Mouse (Mus musculus) myocyte (in vitro differentiated cells): Measurements from ENCODE around the gene Dpp6. TPM values are rescaled to one million over a fixed set of nuclear protein-coding genes. Genes with fewer than 3 reads are reported as not detected.

Experiments
- H3K27me3 ChIP-seq: one replicate; pipeline ENCODE4 v1.6.1; 2011; ENCODE audit not compliant: control insufficient read depth, insufficient read depth, insufficient read length
- H3K36me3 ChIP-seq: one replicate; pipeline ENCODE4 v1.6.1; 2011; ENCODE audit not compliant: control insufficient read depth, insufficient read depth
- H3K4me2 ChIP-seq: one replicate; pipeline ENCODE4 v1.6.1; 2011; ENCODE audit warnings: low read depth, control low read depth
- H3K4me3 ChIP-seq: one replicate; pipeline ENCODE4 v1.5.1; 2011; ENCODE audit warnings: mild to moderate bottlenecking, control low read depth, moderate library complexity
- H3K79me2 ChIP-seq: one replicate; pipeline ENCODE4 v1.6.1; 2011; ENCODE audit not compliant: control insufficient read depth, insufficient read depth
- H3ac ChIP-seq: one replicate; pipeline ENCODE4 v1.6.1; 2011; ENCODE audit not compliant: control insufficient read depth, insufficient read length
- CEBPB ChIP-seq: IDR thresholded peaks from 2 replicates; pipeline ENCODE4 v1.6.1; 2011; ENCODE audit warnings: mild to moderate bottlenecking, moderate library complexity; ENCODE audit not compliant: poor library complexity, insufficient read depth, severe bottlenecking
- E2F4 ChIP-seq: IDR thresholded peaks from one replicate; pipeline ENCODE4 v1.6.1; 2011; ENCODE audit warnings: mild to moderate bottlenecking, control low read depth, moderate library complexity; ENCODE audit not compliant: insufficient read depth
- MAX ChIP-seq: IDR thresholded peaks from one replicate; pipeline ENCODE4 v1.6.1; 2011; ENCODE audit warnings: low read depth, mild to moderate bottlenecking, control low read depth
- MYOD1 ChIP-seq, 3 experiments: IDR thresholded peaks; one replicate each; pipeline ENCODE4 v1.6.1; 2011; ENCODE audit warnings: control low read depth in 2 of 3, low read depth in 2 of 3, mild to moderate bottlenecking in 2 of 3, moderate library complexity in 1 of 3; ENCODE audit not compliant: insufficient read length in 2 of 3, control insufficient read depth in 1 of 3
- MYOG ChIP-seq, 3 experiments: IDR thresholded peaks; one replicate each; pipeline ENCODE4 v1.6.1; 2011; ENCODE audit warnings: control low read depth in 2 of 3, low read depth in 2 of 3, mild to moderate bottlenecking in 2 of 3; ENCODE audit not compliant: insufficient read length in 2 of 3, control insufficient read depth in 1 of 3, insufficient read depth in 1 of 3
- POLR2A ChIP-seq: IDR thresholded peaks from one replicate; pipeline ENCODE4 v1.6.1; 2011; ENCODE audit warnings: low read depth, mild to moderate bottlenecking, control low read depth, moderate library complexity; ENCODE audit not compliant: insufficient read length
- POLR2AphosphoS2 ChIP-seq: IDR thresholded peaks from one replicate; pipeline ENCODE4 v1.6.1; 2011; ENCODE audit warnings: low read depth, control low read depth; ENCODE audit not compliant: insufficient read length
- REST ChIP-seq: IDR thresholded peaks from one replicate; pipeline ENCODE4 v1.6.1; 2011; ENCODE audit warnings: mild to moderate bottlenecking, control low read depth, moderate library complexity; ENCODE audit not compliant: insufficient read depth, insufficient read length
- SRF ChIP-seq: IDR thresholded peaks from one replicate; pipeline ENCODE4 v1.6.1; 2011; ENCODE audit warnings: low read depth; ENCODE audit not compliant: control insufficient read depth, insufficient read length
- TCF12 ChIP-seq: IDR thresholded peaks from one replicate; pipeline ENCODE4 v1.6.1; 2011; ENCODE audit warnings: mild to moderate bottlenecking, control low read depth; ENCODE audit not compliant: poor library complexity, insufficient read depth, severe bottlenecking
- TCF3 ChIP-seq: IDR thresholded peaks from one replicate; pipeline ENCODE4 v1.6.1; 2011; ENCODE audit warnings: low read depth, control low read depth; ENCODE audit not compliant: insufficient read length
- USF1 ChIP-seq: IDR thresholded peaks from one replicate; pipeline ENCODE4 v1.6.1; 2011; ENCODE audit warnings: low read depth, mild to moderate bottlenecking, control low read depth, moderate library complexity
- polyA plus RNA-seq: library from polyadenylated mRNA; unstranded; fragments of >200 nt; fragmentation: generic; extraction: Trizol; gene quantifications from one replicate; pipeline ENCODE4 v1.2.1, GENCODE M21; 2012; ENCODE audit warnings: missing spikeins

Dpp6 gene
- polyA plus RNA-seq, 1 experiment = 0.06 TPM

- Histone ChIP-seq H3K79me2 (no peaks in the 10 kb centered on the region), H3ac (no peak overlapping the region), H3K4me3 (no peak overlapping the region), H3K27me3 (no peaks in the 10 kb centered on the region), H3K36me3 (no peaks in the 10 kb centered on the region), H3K4me2 (no peak overlapping the region)
- TF ChIP-seq MYOD1 (IDR thresholded peaks at IDR 0.05; ENCODE audit: control insufficient read depth in 1 of 3, insufficient read length in 2 of 3, low read depth in 2 of 3) (no peak), MAX (no peak), USF1 (no peak), CEBPB (no peak), SRF (no peak), REST (no peak), POLR2AphosphoS2 (no peak), E2F4 (no peak), TCF3 (no peak)
Observed at GRCm38 (mm10) chr5:26910353-26910752, 93.3 kb downstream of the Dpp6 start.

- Histone ChIP-seq H3ac (no peak overlapping the region), H3K79me2 (no peaks in the 10 kb centered on the region), H3K4me2 (no peak overlapping the region), H3K36me3 (no peaks in the 10 kb centered on the region), H3K27me3 (no peaks in the 10 kb centered on the region), H3K4me3 (no peak overlapping the region)
- no peak for TF ChIP-seq MAX
- no peak for TF ChIP-seq TCF12
- TF ChIP-seq POLR2A = no peak
- TF ChIP-seq POLR2AphosphoS2 = no peak
- TF ChIP-seq CEBPB = no peak
- no peak for TF ChIP-seq USF1
- no peak for TF ChIP-seq REST
- TF ChIP-seq SRF = no peak
- TF ChIP-seq E2F4 = no peak
- TF ChIP-seq TCF3 = no peak
- no peak for TF ChIP-seq MYOD1 (IDR thresholded peaks at IDR 0.05; ENCODE audit: control insufficient read depth in 1 of 3, insufficient read length in 2 of 3, low read depth in 2 of 3)
Observed at GRCm38 (mm10) chr5:26911965-26912364, 95.0 kb downstream of the Dpp6 start.

- H3K79me2 ChIP-seq = no peaks in the 10 kb centered on the region
- H3ac ChIP-seq = no peak overlapping the region
- TF ChIP-seq SRF (no peak), CEBPB (no peak)
- no peak overlapping the region for H3K4me2 ChIP-seq
- no peaks in the 10 kb centered on the region for H3K27me3 ChIP-seq
- H3K36me3 ChIP-seq = no peaks in the 10 kb centered on the region
- H3K4me3 ChIP-seq = no peak overlapping the region
Observed at GRCm38 (mm10) chr5:26918763-26919162, 101.8 kb downstream of the Dpp6 start.

GRCm38 (mm10) chr5:26924552-26924951 lies 107.5 kb downstream of the Dpp6 start:
- no peak overlapping the region for H3K4me3 ChIP-seq
- H3ac ChIP-seq = no peak overlapping the region
- no peaks in the 10 kb centered on the region for H3K36me3 ChIP-seq
- no peaks in the 10 kb centered on the region for H3K27me3 ChIP-seq
- TF ChIP-seq SRF (no peak), E2F4 (no peak), POLR2AphosphoS2 (no peak), MYOG (IDR thresholded peaks at IDR 0.05; ENCODE audit: control insufficient read depth in 1 of 3, insufficient read depth in 1 of 3, insufficient read length in 2 of 3, low read depth in 2 of 3) (no peak), TCF12 (no peak)
- H3K79me2 ChIP-seq = no peaks in the 10 kb centered on the region
- H3K4me2 ChIP-seq = no peak overlapping the region

GRCm38 (mm10) chr5:26932413-26933122 lies 115.6 kb downstream of the Dpp6 start:
- H3K4me2 ChIP-seq = no peak overlapping the region
- H3K79me2 ChIP-seq = no peaks in the 10 kb centered on the region
- TF ChIP-seq MAX = no peak
- no peak for TF ChIP-seq CEBPB
- no peak for TF ChIP-seq TCF3
- TF ChIP-seq USF1 = no peak
- no peak for TF ChIP-seq MYOD1 (IDR thresholded peaks at IDR 0.05; ENCODE audit: control insufficient read depth in 1 of 3, insufficient read length in 2 of 3, low read depth in 2 of 3)
- no peak for TF ChIP-seq E2F4
- TF ChIP-seq MYOG (IDR thresholded peaks at IDR 0.05; ENCODE audit: control insufficient read depth in 1 of 3, insufficient read depth in 1 of 3, insufficient read length in 2 of 3, low read depth in 2 of 3) = no peak
- no peak for TF ChIP-seq POLR2A
- TF ChIP-seq POLR2AphosphoS2 = no peak
- no peak for TF ChIP-seq TCF12
- H3K4me3 ChIP-seq = no peak overlapping the region
- no peaks in the 10 kb centered on the region for H3K27me3 ChIP-seq
- H3ac ChIP-seq = no peak overlapping the region
- no peaks in the 10 kb centered on the region for H3K36me3 ChIP-seq
